Mouse (Mus musculus) liver, postnatal 0 days (tissue): ENCODE measurements around the gene Med24. TPM values are rescaled to one million over a fixed set of nuclear protein-coding genes. Genes with fewer than 3 reads are reported as not detected.

ENCODE experiments used
- ATAC-seq: fragments of 200-750 bp; cut with Nextera tagmentation; 2 replicates; pipeline ENCODE4 v1.8.0; 2017; ENCODE audit warnings: mild to moderate bottlenecking, moderate library complexity
- DNase-seq: peaks from one replicate; pipeline ENCODE4 v3.0.0-alpha.2; 2016
- H3K27ac ChIP-seq: fragments of 300-500 bp; sonication (generic); 2 replicates; pipeline ENCODE4 v1.5.1; 2014; ENCODE audit warnings: antibody characterized with exemption, moderate library complexity, mild to moderate bottlenecking, low read depth
- H3K27me3 ChIP-seq: fragments of 300-500 bp; sonication (generic); 2 replicates; pipeline ENCODE4 v1.6.1; 2014; ENCODE audit warnings: low read length, control low read depth, mixed read lengths; ENCODE audit not compliant: insufficient read depth
- H3K36me3 ChIP-seq: fragments of 300-500 bp; sonication (generic); replicated peaks from 2 replicates; pipeline ENCODE4 v1.6.1; 2014; ENCODE audit warnings: mild to moderate bottlenecking, control low read depth, low read length, moderate library complexity, mixed read lengths; ENCODE audit not compliant: insufficient read depth
- H3K4me1 ChIP-seq: fragments of 300-500 bp; sonication (generic); 2 replicates; pipeline ENCODE4 v1.6.1; 2014; ENCODE audit warnings: antibody characterized with exemption, mild to moderate bottlenecking, control low read depth; ENCODE audit not compliant: insufficient read depth
- H3K4me2 ChIP-seq: fragments of 300-500 bp; sonication (generic); 2 replicates; pipeline ENCODE4 v1.6.1; 2014; ENCODE audit warnings: low read depth, mild to moderate bottlenecking, low read length, moderate library complexity, mixed read lengths
- H3K4me3 ChIP-seq: fragments of 300-500 bp; sonication (generic); 2 replicates; pipeline ENCODE4 v1.5.1; 2014; ENCODE audit warnings: low read depth, low read length
- H3K9ac ChIP-seq: fragments of 300-500 bp; sonication (generic); replicated peaks from 2 replicates; pipeline ENCODE4 v1.6.1; 2014; ENCODE audit warnings: mild to moderate bottlenecking, moderate library complexity
- H3K9me3 ChIP-seq: fragments of 300-500 bp; sonication (generic); 2 replicates; pipeline ENCODE4 v1.6.1; 2016; ENCODE audit warnings: mild to moderate bottlenecking, control low read depth, low read length, mixed read lengths
- CTCF ChIP-seq: sonication (generic); IDR thresholded peaks from 2 replicates; pipeline ENCODE4 v1.5.1; 2016; ENCODE audit warnings: antibody characterized with exemption, low read depth
- EP300 ChIP-seq: IDR thresholded peaks from 2 replicates; pipeline ENCODE4 v1.6.1; 2016; ENCODE audit warnings: antibody characterized with exemption, low read depth, mild to moderate bottlenecking
- WGBS: fragments of 180-500 bp; shearing (Covaris S2); extraction: QIAGEN DNeasy Blood & Tissue Kit; methylation state at CpG from one replicate; pipeline ENCODE4 v1.1.7; 2014; ENCODE audit not compliant: insufficient replicate concordance; 5-methylcytosine and 5-hydroxymethylcytosine counted together
- polyA plus RNA-seq: library from polyadenylated mRNA; unstranded; fragments of >200 nt; fragmentation: Nextera tagmentation; extraction: Ambion mirVana; gene quantifications from 2 replicates; pipeline ENCODE4 v1.2.1, GENCODE M21; 2015

The Med24 gene
- polyA plus RNA-seq, 1 experiment from 2014 or later, result 10.9 TPM

DNA sequence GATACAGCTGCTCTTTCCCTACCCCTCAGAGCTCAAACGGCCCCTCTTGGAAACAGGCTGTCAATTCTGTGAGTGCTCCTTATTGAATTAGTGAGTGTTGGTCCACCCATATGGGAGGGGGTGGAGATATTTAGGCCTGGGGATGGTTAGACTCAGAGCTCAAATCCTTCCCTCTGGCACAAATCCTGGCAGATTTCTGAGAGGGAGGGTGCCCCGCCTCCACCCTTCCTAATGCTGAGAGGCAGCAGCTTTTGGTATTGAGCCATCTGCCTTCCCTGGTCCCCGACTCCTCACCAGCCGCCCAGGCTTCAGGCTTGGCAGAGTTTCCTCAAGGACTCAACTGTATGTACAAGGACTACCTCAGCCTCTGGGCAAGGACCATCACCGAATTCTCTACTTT is 1.9 kb upstream of the Med24 start:
- Histone ChIP-seq H3K27ac (no peak overlapping the region), H3K4me1 (peaks cover 5% of the 10 kb centered on the region), H3K4me2 (no peak overlapping the region), H3K4me3 (no peak overlapping the region), H3K36me3 (0 out of 2 replicates have a peak, but pooled peaks cover 5% of the 10 kb centered on the region), H3K9ac (no peak overlapping the region), H3K27me3 (no peaks in the 10 kb centered on the region), H3K9me3 (peaks cover 5% of the 10 kb centered on the region; the same call in 1 of the 2 replicates)
- ATAC-seq (no peak), DNase-seq (no peak)
- 61% methylated on average over 5 of the region's 5 CpGs for WGBS
- no peak for TF ChIP-seq EP300
- TF ChIP-seq CTCF, result no peak

GRCm38 (mm10) chr11:98730727-98731126 is 1.5 kb upstream of the Med24 start:
- H3K4me1 ChIP-seq, result peaks cover 5% of the 10 kb centered on the region
- no peak overlapping the region for H3K4me3 ChIP-seq
- H3K27me3 ChIP-seq, result no peaks in the 10 kb centered on the region
- no peak overlapping the region for H3K9ac ChIP-seq
- H3K36me3 ChIP-seq, result 0 out of 2 replicates have a peak, but pooled peaks cover 5% of the 10 kb centered on the region
- no peak overlapping the region for H3K27ac ChIP-seq
- H3K9me3 ChIP-seq, result peaks cover 5% of the 10 kb centered on the region; the same call in 1 of the 2 replicates
- 65% methylated on average over 4 of the region's 4 CpGs for WGBS
- ATAC-seq (no peak), DNase-seq (no peak)
- H3K4me2 ChIP-seq, result no peak overlapping the region
- TF ChIP-seq CTCF (no peak), EP300 (no peak)

- DNase-seq (peak; percentile 11), ATAC-seq (no peak)
- peaks cover 9% of the 10 kb centered on the region for H3K4me1 ChIP-seq
- H3K9me3 ChIP-seq, result no peaks in the 10 kb centered on the region
- TF ChIP-seq EP300, result no peak
- TF ChIP-seq CTCF, result no peak
- H3K36me3 ChIP-seq, result 0 out of 2 replicates have a peak, but pooled peaks cover 7% of the 10 kb centered on the region
- H3K9ac ChIP-seq, result no peak overlapping the region
- WGBS, result 82% methylated on average over 15 of the region's 15 CpGs
- no peak overlapping the region for H3K4me3 ChIP-seq
- no peak overlapping the region for H3K27ac ChIP-seq
- H3K27me3 ChIP-seq, result no peaks in the 10 kb centered on the region
- no peak overlapping the region for H3K4me2 ChIP-seq
These were observed 3.2 kb downstream of the Med24 start for GRCm38 (mm10) chr11:98725926-98726506.

- Histone ChIP-seq H3K27me3 (no peaks in the 10 kb centered on the region), H3K27ac (no peak overlapping the region), H3K36me3 (0 out of 2 replicates have a peak, but pooled peaks cover 7% of the 10 kb centered on the region), H3K4me2 (no peak overlapping the region), H3K9me3 (no peaks in the 10 kb centered on the region), H3K9ac (no peak overlapping the region), H3K4me3 (no peak overlapping the region), H3K4me1 (peaks cover 8% of the 10 kb centered on the region)
- WGBS, result 77% methylated on average over 7 of the region's 7 CpGs
- DNase-seq, result peak; percentile 13
- ATAC-seq, result no peak
- TF ChIP-seq CTCF (no peak), EP300 (no peak)
These were observed 6.1 kb downstream of the Med24 start for GRCm38 (mm10) chr11:98723098-98723497.

GRCm38 (mm10) chr11:98721458-98722226 is 7.6 kb downstream of the Med24 start:
- H3K4me1 ChIP-seq, result peaks cover 11% of the 10 kb centered on the region
- H3K4me2 ChIP-seq, result no peak overlapping the region
- peak; percentile 49 for DNase-seq
- no peaks in the 10 kb centered on the region for H3K9me3 ChIP-seq
- peak overlapping the region; percentile 44; the same call in 1 of the 2 replicates for H3K27ac ChIP-seq
- TF ChIP-seq EP300 (no peak), CTCF (peak; percentile 54)
- H3K36me3 ChIP-seq, result peaks cover 2% of the 10 kb centered on the region; the same call in 1 of the 2 replicates
- no peak overlapping the region for H3K9ac ChIP-seq
- H3K27me3 ChIP-seq, result no peaks in the 10 kb centered on the region
- 73% methylated on average over 24 of the region's 24 CpGs for WGBS
- ATAC-seq, result peak; percentile 59
- no peak overlapping the region for H3K4me3 ChIP-seq

DNA sequence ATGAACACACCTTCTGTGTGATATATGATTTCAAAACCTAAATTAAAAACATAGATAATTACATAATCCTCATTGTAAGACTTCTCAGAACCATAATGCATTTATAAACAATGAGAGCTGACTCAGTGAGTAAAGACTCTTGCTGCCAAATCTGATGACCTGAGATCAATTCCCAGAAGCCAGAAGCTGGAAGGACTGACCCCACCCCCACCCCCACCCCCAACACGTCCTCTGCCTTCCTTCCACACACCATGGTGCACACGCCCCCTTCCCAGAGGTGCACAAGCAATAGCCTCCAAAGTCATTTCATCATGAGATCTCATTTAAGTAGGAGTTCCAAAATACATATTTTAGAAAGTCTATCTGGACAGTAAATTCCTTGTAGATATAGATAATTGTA is 8.5 kb downstream of the Med24 start:
- Histone ChIP-seq H3K4me2 (no peak overlapping the region), H3K4me3 (no peak overlapping the region), H3K36me3 (peaks cover 6% of the 10 kb centered on the region; the same call in 1 of the 2 replicates), H3K4me1 (peaks cover 11% of the 10 kb centered on the region), H3K9ac (no peak overlapping the region), H3K27ac (no peak overlapping the region), H3K9me3 (no peaks in the 10 kb centered on the region), H3K27me3 (no peaks in the 10 kb centered on the region)
- 57% methylated on average over 2 of the region's 2 CpGs for WGBS
- DNase-seq (no peak), ATAC-seq (no peak)
- TF ChIP-seq CTCF (no peak), EP300 (no peak)
